Mouse (Mus musculus): ENCODE results near the gene Kremen1. TPM values are rescaled to one million over a fixed set of nuclear protein-coding genes. Genes with fewer than 3 reads are reported as not detected.

The Kremen1 gene
- total and polyA plus RNA-seq, 3 experiments, result 5.0 to 11.8 (median 7.3) TPM

GRCm38 (mm10) chr11:5167311-5167710 lies 94.0 kb downstream of the Kremen1 start:
- TF ChIP-seq ETS1 (conservative IDR thresholded peaks at IDR 0.05; ENCODE audit: low read depth, low read length), result no peak
- TF ChIP-seq SIN3A (IDR thresholded peaks at IDR 0.05; ENCODE audit: low read length), result no peak
- no peak for TF ChIP-seq ZC3H11A (IDR thresholded peaks at IDR 0.05; ENCODE audit: low read depth, low read length)
- no peak for TF ChIP-seq IRF4 (IDR thresholded peaks at IDR 0.05; ENCODE audit: low read depth, low read length)
- no peak for TF ChIP-seq MXI1 (IDR thresholded peaks at IDR 0.05; ENCODE audit: low read depth, low read length)
- Histone ChIP-seq H3K27ac (ENCODE audit: insufficient read depth, low read depth) (no peak overlapping the region), H3K79me2 (replicated peaks; ENCODE audit: control insufficient read depth, extremely low read depth, insufficient read depth, poor library complexity, severe bottlenecking) (no peaks in the 10 kb centered on the region), H3K27me3 (replicated peaks) (peaks cover 13% of the 10 kb centered on the region), H3K36me3 (replicated peaks in 1 of 2; ENCODE audit: control insufficient read depth in 1 of 2, insufficient read depth in 1 of 2, low read length in 1 of 2) (no peaks in the 10 kb centered on the region), H3K4me1 (ENCODE audit: control insufficient read depth in 1 of 2, insufficient read depth in 2 of 2) (peaks cover 0 to under 1% of the 10 kb centered on the region in 2 experiments; a peak in 1 of 4 replicates), H3K4me3 (replicated peaks in 1 of 3; ENCODE audit: low read depth in 2 of 3, low read length in 2 of 3, poor library complexity in 1 of 3) (no peak overlapping the region), H3K4me2 (ENCODE audit: insufficient read depth, low read depth, poor library complexity, severe bottlenecking) (no peak overlapping the region), H3K9ac (ENCODE audit: insufficient read depth, low read depth) (no peak overlapping the region), H3K9me3 (replicated peaks; ENCODE audit: low read length) (no peaks in the 10 kb centered on the region)
- no peak for DNase-seq (ENCODE audit: extremely low read depth)
- dilution Hi-C loops (cut with MboI; ENCODE audit: extremely low pct_ligation_motif_present, extremely low pct_unique_long_range_greater_than_20kb, low sequenced_read_pairs) (no loop called here), in situ Hi-C loops (cut with MboI; ENCODE audit: low pct_ligation_motif_present, low pct_unique_long_range_greater_than_20kb, low sequenced_read_pairs) (no loop called here)

- Histone ChIP-seq H3K9me3 (replicated peaks; ENCODE audit: low read length) (peaks cover 8% of the 10 kb centered on the region), H3K79me2 (replicated peaks; ENCODE audit: control insufficient read depth, extremely low read depth, insufficient read depth, poor library complexity, severe bottlenecking) (no peaks in the 10 kb centered on the region), H3K27me3 (replicated peaks) (peaks cover 13% of the 10 kb centered on the region), H3K27ac (ENCODE audit: insufficient read depth, low read depth) (no peak overlapping the region), H3K9ac (ENCODE audit: insufficient read depth, low read depth) (no peak overlapping the region), H3K4me3 (replicated peaks in 1 of 3; ENCODE audit: low read depth in 2 of 3, low read length in 2 of 3, poor library complexity in 1 of 3) (no peak overlapping the region), H3K36me3 (replicated peaks in 1 of 2; ENCODE audit: control insufficient read depth in 1 of 2, insufficient read depth in 1 of 2, low read length in 1 of 2) (no peaks in the 10 kb centered on the region), H3K4me2 (ENCODE audit: insufficient read depth, low read depth, poor library complexity, severe bottlenecking) (no peak overlapping the region), H3K4me1 (ENCODE audit: control insufficient read depth in 1 of 2, insufficient read depth in 2 of 2) (no peaks in the 10 kb centered on the region)
- in situ Hi-C loops (cut with MboI; ENCODE audit: low pct_ligation_motif_present, low pct_unique_long_range_greater_than_20kb, low sequenced_read_pairs) (no loop called here), dilution Hi-C loops (cut with MboI; ENCODE audit: extremely low pct_ligation_motif_present, extremely low pct_unique_long_range_greater_than_20kb, low sequenced_read_pairs) (no loop called here)
- no peak for DNase-seq (ENCODE audit: extremely low read depth)
- TF ChIP-seq CHD2 (IDR thresholded peaks at IDR 0.05; ENCODE audit: low read length) (no peak), MAZ (IDR thresholded peaks at IDR 0.05; ENCODE audit: low read depth, low read length) (no peak), ZC3H11A (IDR thresholded peaks at IDR 0.05; ENCODE audit: low read depth, low read length) (no peak), NRF1 (IDR thresholded peaks at IDR 0.05; ENCODE audit: low read depth, low read length) (no peak), POLR2A (IDR thresholded peaks at IDR 0.05; ENCODE audit: low read depth, low read length) (no peak), SIN3A (IDR thresholded peaks at IDR 0.05; ENCODE audit: low read length) (no peak)
These were observed 95.9 kb downstream of the Kremen1 start for GRCm38 (mm10) chr11:5165471-5165916.

- dilution Hi-C loops (cut with MboI; ENCODE audit: extremely low pct_ligation_motif_present, extremely low pct_unique_long_range_greater_than_20kb, low sequenced_read_pairs) (no loop called here), in situ Hi-C loops (cut with MboI; ENCODE audit: low pct_ligation_motif_present, low pct_unique_long_range_greater_than_20kb, low sequenced_read_pairs) (no loop called here)
- H3K4me2 ChIP-seq (ENCODE audit: insufficient read depth, low read depth, poor library complexity, severe bottlenecking), result no peak overlapping the region
- no peak overlapping the region for H3K4me3 ChIP-seq (replicated peaks in 1 of 3; ENCODE audit: low read depth in 2 of 3, low read length in 2 of 3, poor library complexity in 1 of 3)
- TF ChIP-seq TCF12 (IDR thresholded peaks at IDR 0.05; ENCODE audit: low read depth, low read length) (no peak), EP300 (IDR thresholded peaks at IDR 0.05; ENCODE audit: low read length) (no peak), ZKSCAN1 (IDR thresholded peaks at IDR 0.05; ENCODE audit: borderline replicate concordance, low read depth, low read length) (no peak), MAX (IDR thresholded peaks at IDR 0.05; ENCODE audit: low read length) (no peak), POLR2A (IDR thresholded peaks at IDR 0.05; ENCODE audit: low read depth, low read length) (no peak), CHD2 (IDR thresholded peaks at IDR 0.05; ENCODE audit: low read length) (no peak), USF1 (IDR thresholded peaks at IDR 0.05; ENCODE audit: low read depth, low read length) (no peak)
- peaks cover 13% of the 10 kb centered on the region for H3K9me3 ChIP-seq (replicated peaks; ENCODE audit: low read length)
- H3K27ac ChIP-seq (ENCODE audit: insufficient read depth, low read depth), result no peak overlapping the region
- no peak overlapping the region for H3K9ac ChIP-seq (ENCODE audit: insufficient read depth, low read depth)
- DNase-seq (ENCODE audit: extremely low read depth), result no peak
- H3K36me3 ChIP-seq (replicated peaks in 1 of 2; ENCODE audit: control insufficient read depth in 1 of 2, insufficient read depth in 1 of 2, low read length in 1 of 2), result no peaks in the 10 kb centered on the region
- H3K79me2 ChIP-seq (replicated peaks; ENCODE audit: control insufficient read depth, extremely low read depth, insufficient read depth, poor library complexity, severe bottlenecking), result no peaks in the 10 kb centered on the region
- H3K27me3 ChIP-seq (replicated peaks), result peaks cover 19% of the 10 kb centered on the region
- no peaks in the 10 kb centered on the region for H3K4me1 ChIP-seq (ENCODE audit: control insufficient read depth in 1 of 2, insufficient read depth in 2 of 2)
These were observed 97.0 kb downstream of the Kremen1 start for GRCm38 (mm10) chr11:5164310-5164709.

Measured in CH12.LX (cell line).